Mouse (Mus musculus): Measurements from ENCODE around the gene Phkb. TPM values are rescaled to one million over a fixed set of nuclear protein-coding genes. Genes with fewer than 3 reads are reported as not detected.

The Phkb gene
- total RNA-seq, 2 experiments from 2014 or later = 342 to 346 TPM

- intact Hi-C loops (cut with DNase I) = no loop called here
- no peak for DNase-seq
Observed at GRCm38 (mm10) chr8:86079433-86079832, 238.7 kb downstream of the Phkb start.

GRCm38 (mm10) chr8:86083346-86083745 lies 242.6 kb downstream of the Phkb start:
- DNase-seq = no peak
- intact Hi-C loops (cut with DNase I) = no loop called here

GRCm38 (mm10) chr8:86086791-86087190 lies 246.0 kb downstream of the Phkb start:
- intact Hi-C loops (cut with DNase I) = no loop called here

GRCm38 (mm10) chr8:86087468-86087867 lies 246.7 kb downstream of the Phkb start:
- DNase-seq = no peak
- intact Hi-C loops (cut with DNase I) = no loop called here

More at GRCm38 (mm10) chr8:86086791-86087190, 246.0 kb downstream of the Phkb start:
- DNase-seq = no peak

GRCm38 (mm10) chr8:86090666-86091065 lies 249.9 kb downstream of the Phkb start:
- DNase-seq = no peak

More at GRCm38 (mm10) chr8:86090666-86091065, 249.9 kb downstream of the Phkb start:
- intact Hi-C loops (cut with DNase I) = no loop called here

Other genes with a start within 250 kb of the Phkb start
- gene Neto2, start 140.0 kb upstream of the Phkb start, total RNA-seq (2021) = 1 to 10 TPM; 1.5 to 2.0 TPM
- 10 to 100 TPM; 38.8 to 39.5 TPM for gene Itfg1, start within 50 bp of the Phkb start, total RNA-seq (2021)